Mouse (Mus musculus): Measurements from ENCODE around the gene Nfkb1. TPM values are rescaled to one million over a fixed set of nuclear protein-coding genes. Genes with fewer than 3 reads are reported as not detected.
A peak's percentile ranks its signal among the peaks of the same experiment; 100 is the strongest.

Nfkb1 gene
- total and polyA plus RNA-seq, 3 experiments, result 271 to 369 (median 346) TPM

- no peaks in the 10 kb centered on the region for H3K27me3 ChIP-seq (replicated peaks)
- dilution Hi-C loops (cut with MboI; ENCODE audit: extremely low pct_ligation_motif_present, extremely low pct_unique_long_range_greater_than_20kb, low sequenced_read_pairs) (no loop called here), in situ Hi-C loops (cut with MboI; ENCODE audit: low pct_ligation_motif_present, low pct_unique_long_range_greater_than_20kb, low sequenced_read_pairs) (no loop called here)
- H3K9ac ChIP-seq (ENCODE audit: insufficient read depth, low read depth), result no peak overlapping the region
- H3K36me3 ChIP-seq (replicated peaks in 1 of 2; ENCODE audit: control insufficient read depth in 1 of 2, insufficient read depth in 1 of 2, low read length in 1 of 2), result peaks cover 64 to 96% of the 10 kb centered on the region in 2 experiments
- no peak overlapping the region for H3K27ac ChIP-seq (ENCODE audit: insufficient read depth, low read depth)
- no peak overlapping the region for H3K4me3 ChIP-seq (replicated peaks in 1 of 3; ENCODE audit: low read depth in 2 of 3, low read length in 2 of 3, poor library complexity in 1 of 3)
- DNase-seq (ENCODE audit: extremely low read depth), result no peak
- peaks cover 14 to 27% of the 10 kb centered on the region in 2 experiments for H3K4me1 ChIP-seq (ENCODE audit: control insufficient read depth in 1 of 2, insufficient read depth in 2 of 2)
- TF ChIP-seq ZMIZ1 (IDR thresholded peaks at IDR 0.05; ENCODE audit: low read depth, low read length) (no peak), CTCF (conservative IDR thresholded peaks at IDR 0.05 in 1 of 2, IDR thresholded peaks at IDR 0.05 in 1 of 2; ENCODE audit: low read depth in 2 of 2, low read length in 2 of 2) (peak in 1 of 2 experiments; percentile 30; a peak in 2 of 4 replicates), GABPA (IDR thresholded peaks at IDR 0.05; ENCODE audit: insufficient replicate concordance, low read depth, low read length) (no peak), HCFC1 (IDR thresholded peaks at IDR 0.05; ENCODE audit: low read depth, low read length) (no peak)
- peaks cover 11% of the 10 kb centered on the region for H3K9me3 ChIP-seq (replicated peaks; ENCODE audit: low read length)
- no peak overlapping the region for H3K4me2 ChIP-seq (ENCODE audit: insufficient read depth, low read depth, poor library complexity, severe bottlenecking)
- no peaks in the 10 kb centered on the region for H3K79me2 ChIP-seq (replicated peaks; ENCODE audit: control insufficient read depth, extremely low read depth, insufficient read depth, poor library complexity, severe bottlenecking)
These were observed 46.4 kb downstream of the Nfkb1 start for GRCm38 (mm10) chr3:135644971-135645370.

- Histone ChIP-seq H3K9ac (ENCODE audit: insufficient read depth, low read depth) (no peak overlapping the region), H3K36me3 (replicated peaks in 1 of 2; ENCODE audit: control insufficient read depth in 1 of 2, insufficient read depth in 1 of 2, low read length in 1 of 2) (peaks cover 47 to 91% of the 10 kb centered on the region in 2 experiments), H3K79me2 (replicated peaks; ENCODE audit: control insufficient read depth, extremely low read depth, insufficient read depth, poor library complexity, severe bottlenecking) (no peaks in the 10 kb centered on the region), H3K4me2 (ENCODE audit: insufficient read depth, low read depth, poor library complexity, severe bottlenecking) (no peak overlapping the region), H3K27ac (ENCODE audit: insufficient read depth, low read depth) (no peak overlapping the region), H3K9me3 (replicated peaks; ENCODE audit: low read length) (peaks cover 12% of the 10 kb centered on the region), H3K27me3 (replicated peaks) (no peaks in the 10 kb centered on the region), H3K4me3 (replicated peaks in 1 of 3; ENCODE audit: low read depth in 2 of 3, low read length in 2 of 3, poor library complexity in 1 of 3) (no peak overlapping the region), H3K4me1 (ENCODE audit: control insufficient read depth in 1 of 2, insufficient read depth in 2 of 2) (peaks cover 28 to 59% of the 10 kb centered on the region in 2 experiments)
- no peak for DNase-seq (ENCODE audit: extremely low read depth)
- TF ChIP-seq IRF4 (IDR thresholded peaks at IDR 0.05; ENCODE audit: low read depth, low read length) (no peak), ETS1 (conservative IDR thresholded peaks at IDR 0.05; ENCODE audit: low read depth, low read length) (0 out of 2 replicates have a peak, but pooled peaks have one; percentile 0), MAX (IDR thresholded peaks at IDR 0.05; ENCODE audit: low read length) (no peak), ZKSCAN1 (IDR thresholded peaks at IDR 0.05; ENCODE audit: borderline replicate concordance, low read depth, low read length) (no peak), CHD1 (IDR thresholded peaks at IDR 0.05; ENCODE audit: low read depth, low read length) (no peak), ZC3H11A (IDR thresholded peaks at IDR 0.05; ENCODE audit: low read depth, low read length) (no peak), TBP (conservative IDR thresholded peaks at IDR 0.05; ENCODE audit: low read depth, low read length) (no peak)
- in situ Hi-C loops (cut with MboI; ENCODE audit: low pct_ligation_motif_present, low pct_unique_long_range_greater_than_20kb, low sequenced_read_pairs), result no loop called here
- dilution Hi-C loops (cut with MboI; ENCODE audit: extremely low pct_ligation_motif_present, extremely low pct_unique_long_range_greater_than_20kb, low sequenced_read_pairs), result no loop called here
These were observed 49.8 kb downstream of the Nfkb1 start for GRCm38 (mm10) chr3:135641623-135641915.

DNA sequence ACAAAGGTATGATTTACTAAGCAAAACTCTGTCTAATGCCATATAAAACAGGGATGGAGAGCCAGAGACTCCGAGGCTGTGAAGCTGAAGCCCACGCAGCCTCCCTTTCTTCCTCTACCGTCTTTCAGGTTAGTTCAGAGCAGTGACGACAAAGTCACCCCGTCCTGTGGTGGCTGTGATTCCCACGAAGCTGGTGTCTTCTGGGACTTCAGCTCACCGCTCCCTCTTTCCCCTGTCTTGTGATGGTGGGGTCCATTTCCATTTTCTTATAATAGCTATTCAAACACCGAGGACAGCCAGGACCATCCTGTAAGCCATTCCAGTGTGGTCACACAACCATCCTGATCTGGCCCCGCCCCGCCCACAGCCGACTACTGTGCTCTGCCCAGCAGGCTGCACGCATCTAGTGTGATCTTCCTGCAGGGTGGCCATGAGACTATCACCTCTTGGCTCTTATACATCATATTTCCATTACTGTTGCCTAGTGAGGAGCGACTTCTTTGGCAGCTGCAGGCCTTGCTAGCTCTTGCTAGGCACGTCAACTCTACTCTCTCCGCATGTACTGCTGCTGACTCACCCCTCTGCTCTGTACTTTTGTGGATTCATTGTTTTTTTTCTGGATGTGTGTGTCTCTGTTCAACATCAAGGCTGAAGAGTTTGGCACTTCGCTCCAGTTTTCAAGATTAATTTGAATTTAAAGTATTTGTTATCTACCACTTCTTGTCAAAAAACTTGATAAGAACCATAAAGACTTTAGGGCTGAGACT, 50.3 kb downstream of the Nfkb1 start:
- H3K4me3 ChIP-seq (replicated peaks in 1 of 3; ENCODE audit: low read depth in 2 of 3, low read length in 2 of 3, poor library complexity in 1 of 3), result no peak overlapping the region

More for the DNA sequence above, 50.3 kb downstream of the Nfkb1 start:
- Histone ChIP-seq H3K4me1 (ENCODE audit: control insufficient read depth in 1 of 2, insufficient read depth in 2 of 2) (peaks cover 32 to 64% of the 10 kb centered on the region in 2 experiments), H3K4me2 (ENCODE audit: insufficient read depth, low read depth, poor library complexity, severe bottlenecking) (no peak overlapping the region), H3K79me2 (replicated peaks; ENCODE audit: control insufficient read depth, extremely low read depth, insufficient read depth, poor library complexity, severe bottlenecking) (no peaks in the 10 kb centered on the region), H3K27ac (ENCODE audit: insufficient read depth, low read depth) (peak overlapping the region; percentile 26), H3K9me3 (replicated peaks; ENCODE audit: low read length) (peaks cover 9% of the 10 kb centered on the region), H3K9ac (ENCODE audit: insufficient read depth, low read depth) (no peak overlapping the region), H3K27me3 (replicated peaks) (no peaks in the 10 kb centered on the region), H3K36me3 (replicated peaks in 1 of 2; ENCODE audit: control insufficient read depth in 1 of 2, insufficient read depth in 1 of 2, low read length in 1 of 2) (peaks cover 44 to 90% of the 10 kb centered on the region in 2 experiments)
- in situ Hi-C loops (cut with MboI; ENCODE audit: low pct_ligation_motif_present, low pct_unique_long_range_greater_than_20kb, low sequenced_read_pairs) (no loop called here), dilution Hi-C loops (cut with MboI; ENCODE audit: extremely low pct_ligation_motif_present, extremely low pct_unique_long_range_greater_than_20kb, low sequenced_read_pairs) (no loop called here)
- no peak for DNase-seq (ENCODE audit: extremely low read depth)
- TF ChIP-seq USF1 (IDR thresholded peaks at IDR 0.05; ENCODE audit: low read depth, low read length) (no peak), POLR2A (IDR thresholded peaks at IDR 0.05; ENCODE audit: low read depth, low read length) (0 out of 2 replicates have a peak, but pooled peaks have one; percentile 8)

Data from CH12.LX (cell line).